Mouse (Mus musculus) kidney, embryonic 16.5 days (tissue): ENCODE measurements at regions not wholly inside any gene's neighbourhood (a gene's known extent, or its start where the extent isn't known, plus 50 kb on each side); places are given as distances from the start of the nearest gene placed in this dataset.

Experiments used
- ATAC-seq: fragments of 200-750 bp; cut with Nextera tagmentation; 2 replicates; pipeline ENCODE4 v1.8.0; 2017; ENCODE audit warnings: moderate TSS enrichment; ENCODE audit not compliant: low FRiP score, low TSS enrichment
- H3K27ac ChIP-seq: fragments of 300-500 bp; sonication (generic); 2 replicates; pipeline ENCODE4 v1.5.1; 2014; ENCODE audit warnings: low read length
- H3K27me3 ChIP-seq: fragments of 300-500 bp; sonication (generic); 2 replicates; pipeline ENCODE4 v1.6.1; 2014; ENCODE audit warnings: low read length, control low read depth, mixed read lengths; ENCODE audit not compliant: insufficient read depth
- H3K36me3 ChIP-seq: fragments of 300-500 bp; sonication (generic); 2 replicates; pipeline ENCODE4 v1.6.1; 2014; ENCODE audit warnings: low read length, control low read depth, mixed read lengths; ENCODE audit not compliant: insufficient read depth
- H3K4me1 ChIP-seq: fragments of 300-500 bp; sonication (generic); 2 replicates; pipeline ENCODE4 v1.6.1; 2014; ENCODE audit warnings: low read length, control low read depth, mixed read lengths; ENCODE audit not compliant: insufficient read depth
- H3K4me2 ChIP-seq: fragments of 300-500 bp; sonication (generic); replicated peaks from 2 replicates; pipeline ENCODE4 v1.6.1; 2014; ENCODE audit warnings: low read depth, low read length
- H3K4me3 ChIP-seq: fragments of 300-500 bp; sonication (generic); 2 replicates; pipeline ENCODE4 v1.5.1; 2014; ENCODE audit warnings: mild to moderate bottlenecking, low read length
- H3K9ac ChIP-seq: fragments of 300-500 bp; sonication (generic); replicated peaks from 2 replicates; pipeline ENCODE4 v1.6.1; 2014; ENCODE audit warnings: low read length
- H3K9me3 ChIP-seq: fragments of 300-500 bp; sonication (generic); 2 replicates; pipeline ENCODE4 v1.6.1; 2016; ENCODE audit warnings: low read length, control low read depth
- WGBS: fragments of 180-500 bp; shearing (Covaris S2); extraction: QIAGEN DNeasy Blood & Tissue Kit; methylation state at CpG from one replicate; pipeline ENCODE4 v1.1.7; 2014; 5-methylcytosine and 5-hydroxymethylcytosine counted together

DNA sequence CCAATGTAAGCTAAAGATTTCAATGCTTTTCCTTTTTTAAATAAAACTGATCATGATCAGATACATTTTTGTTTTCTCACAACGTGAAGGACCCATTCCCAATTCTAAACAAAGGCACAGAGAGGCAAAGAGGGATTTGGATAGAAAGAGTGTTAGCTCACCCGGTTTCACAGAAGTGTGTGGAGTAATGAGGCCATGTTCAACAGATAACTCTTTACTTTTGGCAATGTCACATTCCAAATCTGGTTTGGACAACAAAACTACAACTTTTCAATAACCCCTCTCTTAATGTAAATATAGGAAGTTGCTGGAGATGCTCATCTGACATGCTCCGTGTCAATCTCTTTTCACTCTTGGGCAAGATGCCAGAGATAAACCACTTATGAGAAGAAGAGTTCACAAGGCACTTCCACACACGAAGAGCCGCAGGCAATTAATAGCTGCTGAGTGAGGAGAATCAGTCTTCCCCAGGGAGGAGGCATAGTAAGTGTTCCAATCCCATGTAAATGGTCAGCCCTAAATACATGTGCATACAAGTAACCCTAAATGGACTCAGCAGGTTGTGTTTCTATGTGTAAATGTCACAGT is 112.7 kb upstream of the Ednra start:
- H3K27ac ChIP-seq: no peak overlapping the region
- no peak overlapping the region for H3K4me2 ChIP-seq
- H3K9ac ChIP-seq: no peak overlapping the region
- ATAC-seq: no peak
- H3K4me1 ChIP-seq: peaks cover 4% of the 10 kb centered on the region; the same call in 1 of the 2 replicates
- 76% methylated on average over 5 of the region's 5 CpGs for WGBS
- no peak overlapping the region for H3K4me3 ChIP-seq
- H3K36me3 ChIP-seq: no peaks in the 10 kb centered on the region
- H3K27me3 ChIP-seq: no peaks in the 10 kb centered on the region
- H3K9me3 ChIP-seq: no peaks in the 10 kb centered on the region

DNA sequence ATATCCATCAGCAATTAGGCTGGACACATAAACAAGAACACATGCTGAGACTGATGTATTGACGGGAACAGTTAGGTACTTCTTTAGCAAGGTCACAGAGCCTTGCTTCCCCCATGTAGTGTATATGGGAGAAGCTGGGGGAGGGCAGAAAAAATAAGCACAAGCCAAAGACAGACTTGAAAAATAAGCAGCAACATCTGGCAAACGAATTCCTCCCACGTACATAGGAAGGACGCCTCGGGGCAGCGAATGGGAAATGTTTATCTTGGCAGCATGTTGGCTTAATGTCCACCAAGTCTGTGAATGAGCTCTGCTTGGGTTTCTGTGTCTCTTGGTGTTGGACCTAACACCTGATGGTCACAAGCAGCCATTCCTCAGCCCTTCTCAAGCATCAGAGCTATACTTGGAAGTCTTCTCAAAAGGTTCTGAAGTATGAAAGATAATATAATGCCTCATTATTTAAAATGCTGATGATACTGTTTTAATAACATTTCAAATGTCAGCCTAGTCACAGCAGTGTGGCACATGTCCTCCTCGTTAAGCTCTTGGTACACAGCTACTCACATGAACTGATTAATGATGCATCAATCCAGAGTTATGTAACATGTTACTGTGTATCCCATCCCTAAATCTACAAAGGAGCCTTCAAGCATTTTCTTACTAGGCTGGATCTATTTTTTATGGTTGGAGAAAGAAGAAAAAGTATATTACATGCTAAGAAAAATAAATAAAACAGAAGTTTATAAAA is 118.3 kb upstream of the Ednra start:
- Histone ChIP-seq H3K9ac (no peak overlapping the region), H3K4me2 (no peak overlapping the region), H3K27me3 (no peaks in the 10 kb centered on the region), H3K27ac (no peak overlapping the region; the same call in 1 of the 2 replicates), H3K36me3 (no peaks in the 10 kb centered on the region), H3K4me1 (peaks cover 7% of the 10 kb centered on the region), H3K9me3 (no peaks in the 10 kb centered on the region), H3K4me3 (no peak overlapping the region)
- 6% methylated on average over 7 of the region's 7 CpGs for WGBS
- peak; percentile 57; the same call in 1 of the 2 replicates for ATAC-seq

DNA sequence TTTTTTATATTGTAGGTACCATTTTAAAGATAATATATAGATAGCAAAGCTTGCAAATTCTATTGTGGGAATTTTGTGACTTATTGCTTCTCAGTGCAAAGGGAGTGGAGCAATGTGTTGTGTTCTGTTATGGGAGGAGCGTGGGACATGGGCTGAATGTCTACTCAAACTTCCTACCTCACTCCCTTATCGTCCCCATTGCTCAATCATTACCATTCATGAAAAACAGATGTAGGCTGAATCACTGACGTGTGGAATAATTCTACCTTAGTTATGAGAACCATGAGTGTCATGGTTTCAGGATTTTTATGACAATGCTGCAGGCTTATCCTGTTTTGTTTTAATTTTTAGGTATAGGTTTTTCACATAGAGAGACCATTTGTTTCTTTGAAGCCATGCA is 119.0 kb upstream of the Ednra start:
- WGBS: 48% methylated on average over 3 of the region's 3 CpGs
- no peak for ATAC-seq

DNA sequence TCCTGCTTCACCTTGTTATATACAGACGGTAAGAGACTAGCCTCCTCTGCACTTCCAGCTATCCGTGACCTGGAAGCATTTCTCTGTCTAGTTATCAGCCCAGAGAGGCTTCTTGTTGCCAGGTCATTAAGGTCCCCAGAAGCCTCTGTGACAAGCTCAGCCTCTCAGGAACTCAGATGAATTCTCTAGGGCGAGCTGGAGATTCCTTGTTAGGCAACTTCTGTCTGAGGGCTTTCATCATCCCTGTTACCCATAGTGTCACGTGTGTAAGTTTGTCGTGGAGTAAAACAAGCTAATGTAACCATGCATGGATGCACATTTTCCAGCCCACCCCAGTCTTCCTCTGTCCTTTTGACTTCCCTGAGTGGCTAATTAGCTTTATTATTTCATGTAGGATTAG is 126.3 kb upstream of the Ednra start:
- Histone ChIP-seq H3K27me3 (no peaks in the 10 kb centered on the region), H3K9me3 (peaks cover 5% of the 10 kb centered on the region; the same call in 1 of the 2 replicates), H3K4me3 (no peak overlapping the region), H3K27ac (no peak overlapping the region), H3K4me2 (no peak overlapping the region), H3K36me3 (no peaks in the 10 kb centered on the region), H3K4me1 (no peaks in the 10 kb centered on the region), H3K9ac (no peak overlapping the region)
- no peak for ATAC-seq
- 65% methylated on average over 5 of the region's 5 CpGs for WGBS

More for the DNA sequence above, 119.0 kb upstream of the Ednra start:
- Histone ChIP-seq H3K4me3 (no peak overlapping the region), H3K4me1 (peaks cover 7% of the 10 kb centered on the region), H3K27me3 (no peaks in the 10 kb centered on the region), H3K9ac (no peak overlapping the region), H3K36me3 (no peaks in the 10 kb centered on the region), H3K9me3 (no peaks in the 10 kb centered on the region), H3K27ac (no peak overlapping the region), H3K4me2 (no peak overlapping the region)

DNA sequence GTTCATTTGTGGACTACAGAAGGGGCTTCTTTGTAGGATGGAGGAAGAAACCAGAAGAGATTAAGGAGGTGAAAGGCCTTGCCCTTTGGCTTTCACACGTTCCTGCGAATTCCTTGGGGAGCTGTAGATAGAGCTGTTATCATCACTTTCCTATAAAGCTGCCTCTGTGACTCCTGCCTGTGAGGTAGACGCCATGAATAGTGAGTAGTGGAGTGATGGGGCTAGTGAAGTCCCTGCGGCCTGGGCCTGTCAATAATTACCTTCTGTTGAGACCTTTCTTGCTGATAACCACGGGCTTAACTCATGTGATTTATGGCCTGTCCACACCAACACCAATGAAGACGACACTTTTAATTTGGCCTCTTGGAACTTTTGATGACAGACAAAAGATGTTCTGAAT is 146.0 kb upstream of the Ednra start:
- Histone ChIP-seq H3K9ac (no peak overlapping the region), H3K27ac (no peak overlapping the region), H3K36me3 (no peaks in the 10 kb centered on the region), H3K4me1 (no peaks in the 10 kb centered on the region), H3K9me3 (no peaks in the 10 kb centered on the region), H3K27me3 (no peaks in the 10 kb centered on the region), H3K4me3 (no peak overlapping the region), H3K4me2 (no peak overlapping the region)
- no peak for ATAC-seq
- 17% methylated on average over 6 of the region's 6 CpGs for WGBS

DNA sequence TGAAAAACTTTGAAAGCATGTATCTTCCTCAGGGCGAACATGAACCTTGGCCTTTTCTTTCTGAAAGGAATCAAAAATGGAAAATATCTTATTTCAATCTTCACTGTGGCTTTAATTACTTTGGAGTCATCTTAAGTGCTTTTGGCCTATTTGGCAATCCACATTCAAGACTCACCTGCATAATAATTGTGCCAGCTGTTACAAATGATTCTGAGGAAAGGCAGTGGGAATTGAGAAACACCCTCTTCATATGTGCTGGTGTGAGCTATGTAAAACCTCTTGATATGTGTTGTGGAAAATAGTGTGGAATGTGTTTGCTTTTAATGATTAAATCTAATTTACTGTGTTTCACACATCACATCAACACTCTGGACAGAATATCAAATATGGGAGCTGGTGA is 148.5 kb upstream of the Ednra start:
- Histone ChIP-seq H3K4me2 (no peak overlapping the region), H3K4me3 (no peak overlapping the region), H3K4me1 (no peaks in the 10 kb centered on the region), H3K9ac (no peak overlapping the region), H3K27me3 (no peaks in the 10 kb centered on the region), H3K27ac (no peak overlapping the region), H3K36me3 (no peaks in the 10 kb centered on the region), H3K9me3 (no peaks in the 10 kb centered on the region)
- WGBS: 86% methylated on average over 1 of the region's 1 CpGs
- ATAC-seq: no peak

DNA sequence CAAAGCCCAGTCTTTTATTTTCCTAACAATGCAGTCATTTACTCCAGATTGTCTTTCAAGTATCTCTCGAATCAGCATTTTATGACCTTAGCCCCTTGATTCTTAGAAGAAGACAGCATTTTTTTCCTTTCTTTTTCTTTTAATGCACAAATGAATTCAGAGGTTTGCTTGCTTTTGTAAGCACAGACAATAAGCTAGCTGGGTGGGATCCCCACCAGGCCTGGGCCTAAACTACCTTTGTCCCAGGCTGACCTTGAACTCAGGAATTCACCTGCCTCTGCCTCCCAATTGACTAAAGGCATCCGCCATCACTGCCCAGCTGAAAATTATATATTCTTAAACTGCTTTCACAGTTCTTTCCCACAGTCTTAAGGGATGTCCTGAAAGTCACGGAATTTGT is 195.5 kb upstream of the Ednra start:
- no peaks in the 10 kb centered on the region for H3K36me3 ChIP-seq
- H3K27ac ChIP-seq: no peak overlapping the region
- H3K4me2 ChIP-seq: no peak overlapping the region
- ATAC-seq: no peak
- H3K27me3 ChIP-seq: no peaks in the 10 kb centered on the region
- H3K9ac ChIP-seq: no peak overlapping the region
- H3K4me3 ChIP-seq: no peak overlapping the region
- H3K9me3 ChIP-seq: peaks cover 7% of the 10 kb centered on the region
- 88% methylated on average over 3 of the region's 3 CpGs for WGBS
- no peaks in the 10 kb centered on the region for H3K4me1 ChIP-seq

DNA sequence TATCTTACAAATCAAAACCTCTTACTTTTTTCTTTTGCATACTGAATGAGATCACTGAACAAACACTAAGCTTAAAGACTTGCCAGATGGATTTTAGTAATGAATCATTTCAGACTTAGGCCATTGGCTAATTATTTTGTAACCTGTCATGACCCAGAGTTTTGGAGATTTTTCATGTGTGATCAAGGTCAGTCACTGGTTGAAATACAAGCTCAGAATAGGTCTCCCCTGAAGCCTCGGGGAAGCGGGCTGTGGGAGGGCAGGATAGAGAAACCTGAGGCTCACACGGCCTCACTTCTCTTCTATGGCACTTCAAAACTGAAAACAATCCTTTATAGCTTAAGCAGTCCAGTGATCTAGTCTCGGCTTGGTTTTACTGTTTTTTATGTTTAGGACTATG is 197.6 kb upstream of the Ednra start:
- ATAC-seq: no peak

DNA sequence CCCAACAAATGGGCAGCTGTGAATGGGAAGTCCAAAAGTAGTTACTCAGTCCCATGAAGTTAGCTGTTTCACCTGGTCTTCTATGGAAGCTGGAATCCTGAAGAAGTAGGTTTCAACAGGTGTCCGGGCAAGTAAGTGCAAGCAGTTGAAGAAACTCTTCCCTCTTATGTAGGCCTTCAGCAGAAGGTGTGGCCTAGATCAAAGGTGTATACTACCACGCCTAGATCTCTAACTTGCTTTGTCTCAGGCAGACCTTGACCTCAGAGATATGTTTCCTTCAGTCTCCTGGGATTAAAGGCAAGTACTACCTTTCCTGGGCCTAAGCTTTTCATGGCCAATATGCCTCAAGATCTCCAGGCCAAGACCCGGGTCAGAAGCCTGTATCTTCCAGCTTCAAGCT is 223.4 kb upstream of the Ednra start:
- no peaks in the 10 kb centered on the region for H3K9me3 ChIP-seq
- no peaks in the 10 kb centered on the region for H3K36me3 ChIP-seq
- no peak overlapping the region for H3K27ac ChIP-seq
- no peak for ATAC-seq
- H3K9ac ChIP-seq: no peak overlapping the region
- 88% methylated on average over 3 of the region's 3 CpGs for WGBS
- H3K4me3 ChIP-seq: no peak overlapping the region
- no peaks in the 10 kb centered on the region for H3K27me3 ChIP-seq
- no peaks in the 10 kb centered on the region for H3K4me1 ChIP-seq
- H3K4me2 ChIP-seq: no peak overlapping the region

More for the DNA sequence above, 197.6 kb upstream of the Ednra start:
- no peak overlapping the region for H3K4me2 ChIP-seq
- no peaks in the 10 kb centered on the region for H3K27me3 ChIP-seq
- peaks cover 7% of the 10 kb centered on the region for H3K9me3 ChIP-seq
- H3K4me3 ChIP-seq: no peak overlapping the region
- no peak overlapping the region for H3K27ac ChIP-seq
- H3K4me1 ChIP-seq: no peaks in the 10 kb centered on the region
- WGBS: 17% methylated on average over 4 of the region's 4 CpGs
- H3K9ac ChIP-seq: no peak overlapping the region
- H3K36me3 ChIP-seq: no peaks in the 10 kb centered on the region

DNA sequence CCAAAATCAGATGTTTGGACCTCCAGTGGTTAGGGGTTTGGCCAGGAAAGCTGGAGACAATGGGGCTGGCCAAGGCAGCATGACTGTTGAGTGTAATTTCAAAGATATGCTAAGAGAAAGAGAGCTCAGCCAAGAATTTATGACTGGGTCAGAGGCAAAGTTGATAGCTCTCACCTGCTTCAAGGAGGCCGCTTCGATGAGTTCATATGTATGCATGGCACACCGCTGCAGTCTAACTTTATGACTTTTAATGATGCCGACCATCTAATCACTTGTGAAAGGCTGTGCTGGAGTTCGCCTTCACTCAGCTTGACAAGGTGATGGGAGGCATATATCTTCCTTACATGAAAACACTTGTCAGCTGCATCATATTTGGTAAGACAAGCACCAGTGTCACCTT is 225.4 kb upstream of the Ednra start:
- H3K4me3 ChIP-seq: no peak overlapping the region
- WGBS: 69% methylated on average over 5 of the region's 5 CpGs
- no peak for ATAC-seq

More for the DNA sequence above, 225.4 kb upstream of the Ednra start:
- Histone ChIP-seq H3K9ac (no peak overlapping the region), H3K27ac (no peak overlapping the region), H3K27me3 (no peaks in the 10 kb centered on the region), H3K9me3 (no peaks in the 10 kb centered on the region), H3K36me3 (no peaks in the 10 kb centered on the region), H3K4me2 (no peak overlapping the region), H3K4me1 (no peaks in the 10 kb centered on the region)
